Mouse (Mus musculus): ENCODE measurements at regions not wholly inside any gene's neighbourhood (a gene's known extent, or its start where the extent isn't known, plus 50 kb on each side); places are given as distances from the start of the nearest gene placed in this dataset.
"Not testable (repeated sequence)": the region's sequence is repeated elsewhere in the genome, so short reads cannot be mapped to it uniquely, and the experiment has no call there.

DNA sequence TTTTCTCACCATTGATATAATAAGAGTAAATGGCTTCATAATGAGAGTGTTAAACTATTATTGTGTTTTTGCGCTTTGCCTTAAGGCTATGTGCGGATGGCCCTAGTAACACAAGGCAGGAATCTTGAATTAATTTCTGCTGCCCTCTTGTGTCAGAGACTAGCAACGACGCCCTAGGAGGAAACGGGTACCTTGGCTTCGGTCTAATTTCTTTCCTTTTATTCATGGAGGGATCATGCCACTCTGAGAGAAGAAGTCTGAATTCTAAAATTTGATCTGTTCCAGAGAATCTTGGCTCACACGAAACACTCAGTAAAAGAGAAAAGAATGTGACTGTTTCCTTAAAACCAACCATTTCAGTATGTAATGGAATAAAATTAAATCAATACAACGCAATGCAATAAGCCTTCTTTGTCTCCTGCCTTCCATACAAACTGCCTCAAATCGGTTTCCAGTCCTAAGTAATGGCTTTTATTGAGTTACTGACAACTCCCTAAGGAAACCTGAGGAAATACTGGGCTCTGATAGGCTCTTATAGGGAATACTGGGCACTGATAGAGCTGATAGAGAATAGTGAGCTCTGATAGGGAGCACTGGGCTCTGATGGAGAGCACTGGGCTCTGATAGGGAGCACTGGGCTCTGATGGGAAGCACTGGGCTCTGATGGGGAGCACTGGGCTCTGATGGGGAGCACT, 112.0 kb upstream of the Prkcq start:
- Histone ChIP-seq H3K4me2 (no peak overlapping the region), H3K36me3 (no peaks in the 10 kb centered on the region), H3K27me3 (replicated peaks) (no peaks in the 10 kb centered on the region), H3K27ac (replicated peaks) (0 out of 2 replicates have a peak overlapping the region, but pooled peaks have one; percentile 6), H3K4me1 (no peaks in the 10 kb centered on the region), H3K9ac (replicated peaks) (no peak overlapping the region), H3K9me3 (replicated peaks) (no peaks in the 10 kb centered on the region), H3K4me3 (replicated peaks) (no peak overlapping the region)
- 12% methylated on average over 9 of the region's 9 CpGs for WGBS
- ATAC-seq (ENCODE audit: low FRiP score), result peak; percentile 91

DNA sequence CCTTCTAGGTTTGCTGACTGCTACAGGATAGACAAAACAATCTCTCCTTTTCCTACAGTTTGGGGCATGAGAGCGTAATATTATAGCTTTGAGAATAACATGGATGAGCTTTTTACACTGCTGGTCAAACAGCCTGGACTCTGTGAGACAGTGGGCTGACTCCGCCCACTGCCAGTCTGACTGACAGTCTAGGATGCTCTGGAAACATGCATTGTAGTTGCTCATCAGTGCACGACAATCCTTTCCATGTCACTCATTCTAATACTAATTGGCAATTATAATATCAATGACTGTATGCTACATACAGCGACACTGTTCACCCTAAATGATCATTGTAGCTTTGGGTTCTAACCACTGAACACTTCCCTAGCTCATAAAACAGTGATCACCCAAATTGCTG, 104.5 kb upstream of the Prkcq start:
- 73% methylated on average over 4 of the region's 4 CpGs for WGBS
- no peaks in the 10 kb centered on the region for H3K9me3 ChIP-seq (replicated peaks)

DNA sequence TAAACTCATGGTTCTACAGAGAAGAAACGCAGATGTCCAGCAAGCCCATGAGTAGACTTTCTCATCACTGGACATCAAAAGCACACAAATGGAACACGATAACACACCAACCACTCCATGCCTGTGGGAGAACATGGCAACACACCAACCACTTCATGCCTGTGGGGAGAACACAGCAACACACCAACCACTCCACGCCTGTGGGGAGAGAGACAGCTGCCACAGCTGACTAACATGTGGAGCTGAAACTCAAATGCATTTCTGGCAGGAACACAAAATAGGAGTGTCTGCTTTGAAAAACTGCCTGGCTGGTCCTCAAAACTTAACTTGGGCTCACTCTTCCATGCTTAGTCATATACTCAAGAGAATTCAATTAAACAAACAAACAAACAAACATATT, 88.4 kb upstream of the Prkcq start:
- Histone ChIP-seq H3K36me3 (no peaks in the 10 kb centered on the region), H3K9me3 (replicated peaks) (no peaks in the 10 kb centered on the region), H3K9ac (replicated peaks) (no peak overlapping the region), H3K4me1 (no peaks in the 10 kb centered on the region), H3K27ac (replicated peaks) (no peak overlapping the region), H3K4me3 (replicated peaks) (no peak overlapping the region), H3K27me3 (replicated peaks) (no peaks in the 10 kb centered on the region), H3K4me2 (no peak overlapping the region)
- WGBS, result 95% methylated on average over 3 of the region's 3 CpGs
- no peak for ATAC-seq (ENCODE audit: low FRiP score)

More for the DNA sequence above, 104.5 kb upstream of the Prkcq start:
- Histone ChIP-seq H3K4me2 (no peak overlapping the region), H3K36me3 (no peaks in the 10 kb centered on the region), H3K4me1 (no peaks in the 10 kb centered on the region), H3K4me3 (replicated peaks) (no peak overlapping the region), H3K27ac (replicated peaks) (no peak overlapping the region), H3K9ac (replicated peaks) (no peak overlapping the region), H3K27me3 (replicated peaks) (no peaks in the 10 kb centered on the region)
- ATAC-seq (ENCODE audit: low FRiP score), result no peak

DNA sequence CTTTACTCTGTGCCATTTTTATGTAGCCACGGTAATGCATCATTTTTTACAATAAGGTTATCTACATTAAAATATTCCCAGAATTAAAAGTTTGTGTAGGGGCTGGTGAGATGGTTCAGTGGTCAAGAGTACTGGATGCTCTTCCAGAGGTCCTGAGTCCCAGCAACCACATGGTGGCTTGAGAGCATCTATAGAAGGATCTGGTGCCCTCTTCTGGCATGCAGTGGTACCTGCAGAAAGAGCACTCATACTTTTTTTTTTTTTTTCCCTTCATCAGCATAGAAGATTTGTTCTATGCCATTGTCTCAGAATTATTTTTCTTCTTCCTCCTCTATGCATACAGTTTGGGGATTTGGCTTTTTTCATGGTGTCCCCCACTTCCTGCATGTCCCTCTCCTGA, 84.9 kb upstream of the Prkcq start:
- H3K27ac ChIP-seq (replicated peaks), result no peak overlapping the region
- no peak overlapping the region for H3K9ac ChIP-seq (replicated peaks)
- no peaks in the 10 kb centered on the region for H3K9me3 ChIP-seq (replicated peaks)
- no peaks in the 10 kb centered on the region; the same call in 1 of the 2 replicates for H3K27me3 ChIP-seq (replicated peaks)
- H3K4me1 ChIP-seq, result no peaks in the 10 kb centered on the region
- ATAC-seq (ENCODE audit: low FRiP score), result no peak
- no peak overlapping the region for H3K4me2 ChIP-seq
- H3K4me3 ChIP-seq (replicated peaks), result no peak overlapping the region
- no peaks in the 10 kb centered on the region for H3K36me3 ChIP-seq
- 43% methylated on average over 1 of the region's 1 CpGs for WGBS

DNA sequence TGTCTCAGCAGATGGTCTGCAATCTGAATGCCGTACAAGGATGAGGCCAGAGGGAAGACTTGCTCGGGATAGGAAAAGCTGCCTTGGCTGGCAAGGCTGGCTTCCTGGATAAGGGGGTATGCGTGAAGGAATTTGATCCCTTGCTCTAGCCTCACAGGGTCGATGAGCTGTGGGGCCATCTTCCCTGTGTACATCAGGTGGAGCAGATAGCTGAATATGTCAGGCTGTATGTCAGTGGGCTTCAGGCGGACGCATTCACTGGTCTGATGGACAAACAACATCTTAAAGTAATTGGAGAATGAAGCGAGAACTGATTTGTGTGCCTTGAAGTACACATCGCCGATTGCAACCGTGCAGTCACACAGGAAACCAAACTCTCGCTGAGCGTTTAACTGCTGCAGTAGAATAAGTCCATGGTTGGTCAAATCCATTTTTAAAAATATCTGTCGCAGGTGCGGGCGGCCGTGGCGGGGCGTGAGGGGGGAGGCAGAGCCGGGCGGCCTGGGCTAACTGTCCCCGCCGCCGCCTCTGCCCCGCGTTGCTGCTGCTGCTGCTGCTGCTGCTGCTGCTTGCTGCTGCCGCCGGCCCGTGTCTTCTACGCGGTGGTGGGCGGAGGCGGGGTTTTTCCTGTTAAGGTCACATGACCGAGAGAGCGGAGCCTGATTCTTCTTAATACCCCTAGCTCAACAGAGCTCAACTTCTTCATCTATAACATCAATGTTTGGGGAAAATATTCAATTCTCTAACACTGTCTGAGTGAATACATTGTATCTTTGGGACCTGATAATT, 71.9 kb upstream of the Prkcq start:
- not testable (repeated sequence) for H3K9ac ChIP-seq (replicated peaks); H3K27me3 ChIP-seq (replicated peaks); H3K27ac ChIP-seq (replicated peaks); H3K36me3 ChIP-seq; H3K4me1 ChIP-seq; H3K9me3 ChIP-seq (replicated peaks)
- 41% methylated on average over 34 of the region's 34 CpGs for WGBS
- peak overlapping the region; percentile 55 for H3K4me2 ChIP-seq
- peak; percentile 81; the same call in 1 of the 2 replicates for ATAC-seq (ENCODE audit: low FRiP score)
- peak overlapping the region; percentile 34 for H3K4me3 ChIP-seq (replicated peaks)

DNA sequence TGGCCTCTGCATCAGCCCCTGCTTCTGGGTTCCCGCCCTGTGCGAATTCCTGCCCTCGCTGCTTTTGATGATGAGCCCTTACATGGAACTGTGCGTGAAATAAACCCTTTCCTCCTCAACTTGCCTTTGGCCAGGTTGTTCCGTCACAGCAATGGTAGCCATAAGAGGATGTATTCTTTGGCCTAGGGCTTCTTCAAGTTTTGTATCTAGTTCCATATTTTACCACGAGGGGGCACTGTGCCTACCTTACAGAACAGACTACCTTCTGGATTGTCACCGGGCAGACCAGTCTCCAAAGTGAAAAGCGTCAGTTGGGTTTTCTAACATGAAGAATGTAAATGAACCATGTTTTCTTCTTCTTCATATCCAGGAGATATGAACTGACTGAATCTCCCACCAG, 58.7 kb upstream of the Prkcq start:
- H3K4me1 ChIP-seq, result no peaks in the 10 kb centered on the region
- no peak overlapping the region for H3K4me3 ChIP-seq (replicated peaks)
- no peak overlapping the region for H3K27ac ChIP-seq (replicated peaks)
- no peak for ATAC-seq (ENCODE audit: low FRiP score)
- no peaks in the 10 kb centered on the region for H3K27me3 ChIP-seq (replicated peaks)
- 43% methylated on average over 8 of the region's 8 CpGs for WGBS
- H3K36me3 ChIP-seq, result no peaks in the 10 kb centered on the region
- no peak overlapping the region for H3K9ac ChIP-seq (replicated peaks)
- no peaks in the 10 kb centered on the region for H3K9me3 ChIP-seq (replicated peaks)
- no peak overlapping the region for H3K4me2 ChIP-seq

DNA sequence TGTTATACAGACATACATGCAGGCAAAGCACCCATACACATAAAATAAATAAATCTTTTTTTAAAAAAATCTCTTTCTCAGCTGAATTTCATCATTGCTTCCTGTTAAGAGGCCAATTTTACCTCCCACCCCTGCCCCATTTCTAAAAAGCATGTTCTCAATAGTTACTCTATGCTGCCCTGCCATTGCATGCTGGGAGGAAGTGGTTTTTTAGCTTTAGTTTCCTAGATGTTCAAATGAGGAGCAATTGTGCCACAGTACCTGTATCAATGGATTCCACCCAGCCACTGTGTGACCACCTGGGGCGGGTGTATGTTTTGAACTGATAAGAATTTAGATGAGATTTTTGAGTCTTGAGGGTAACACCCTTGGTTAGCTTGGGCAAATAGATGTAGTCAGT, 53.3 kb upstream of the Prkcq start:
- Histone ChIP-seq H3K4me2 (no peak overlapping the region), H3K27me3 (replicated peaks) (no peaks in the 10 kb centered on the region), H3K9me3 (replicated peaks) (no peaks in the 10 kb centered on the region), H3K36me3 (no peaks in the 10 kb centered on the region), H3K4me1 (no peaks in the 10 kb centered on the region), H3K9ac (replicated peaks) (no peak overlapping the region), H3K27ac (replicated peaks) (no peak overlapping the region), H3K4me3 (replicated peaks) (no peak overlapping the region)
- 98% methylated on average over 1 of the region's 1 CpGs for WGBS
- ATAC-seq (ENCODE audit: low FRiP score), result no peak

DNA sequence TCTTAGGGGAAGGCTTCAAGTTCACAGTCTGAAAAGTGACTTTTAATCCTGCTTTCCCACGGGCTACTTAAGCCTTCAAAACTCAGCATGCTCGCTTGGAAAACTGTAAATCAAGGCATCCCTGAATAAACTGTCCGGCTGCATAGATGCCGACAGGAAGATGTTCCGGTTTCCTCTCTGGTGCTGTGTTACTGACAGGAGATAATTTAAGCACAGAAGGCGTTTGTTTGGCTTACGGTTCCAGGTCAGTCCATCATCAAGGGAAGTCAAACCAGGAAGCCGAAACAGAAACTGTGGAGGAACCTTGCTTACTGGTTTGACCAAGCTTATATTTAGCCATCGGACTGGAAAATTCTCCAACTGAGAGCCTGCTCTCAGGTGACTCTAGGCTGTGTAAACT, 52.6 kb upstream of the Prkcq start:
- WGBS, result 56% methylated on average over 9 of the region's 9 CpGs
- no peak for ATAC-seq (ENCODE audit: low FRiP score)
- no peaks in the 10 kb centered on the region for H3K9me3 ChIP-seq (replicated peaks)

More for the DNA sequence above, 52.6 kb upstream of the Prkcq start:
- Histone ChIP-seq H3K4me3 (replicated peaks) (no peak overlapping the region), H3K4me1 (no peaks in the 10 kb centered on the region), H3K27ac (replicated peaks) (no peak overlapping the region), H3K27me3 (replicated peaks) (no peaks in the 10 kb centered on the region), H3K36me3 (no peaks in the 10 kb centered on the region), H3K4me2 (no peak overlapping the region), H3K9ac (replicated peaks) (no peak overlapping the region)
